Mouse (Mus musculus) frontal cortex, postnatal 10 days (tissue): Measurements from ENCODE around the gene 1700122O11Rik.

ENCODE experiments used
- DNase-seq, 2 experiments: peaks; one replicate each; pipeline ENCODE4 v3.0.0; 2022; ENCODE audit warnings: low spot score in 2 of 2, mixed read lengths in 1 of 2

1700122O11Rik gene

GRCm38 (mm10) chr17:48038193-48038592 lies at the start of gene 1700122O11Rik:
Gene 1700122O11Rik, minus strand, starts transcription at chr17:48038293.
- no peak for DNase-seq

DNA sequence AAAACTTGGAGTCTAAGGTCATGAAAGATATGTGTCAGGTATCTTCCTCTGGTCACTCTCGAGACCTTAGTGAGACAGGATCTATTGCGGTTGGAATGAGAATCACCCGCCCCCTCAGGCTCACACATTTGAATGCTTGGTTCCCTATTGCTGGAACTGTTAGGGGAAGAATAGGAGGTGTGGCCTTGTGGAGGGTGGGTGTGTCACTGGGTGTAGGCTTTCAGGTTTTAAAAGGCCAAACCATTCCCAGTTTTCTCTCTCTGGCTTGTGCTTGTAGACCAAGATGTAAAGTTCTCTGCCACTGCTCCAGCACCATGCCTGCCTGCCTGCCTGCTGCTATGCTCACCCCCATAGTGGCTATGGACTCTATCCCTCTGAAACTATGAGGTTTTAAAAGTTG lies 42.5 kb upstream of the 1700122O11Rik start:
- DNase-seq, result no peak

DNA sequence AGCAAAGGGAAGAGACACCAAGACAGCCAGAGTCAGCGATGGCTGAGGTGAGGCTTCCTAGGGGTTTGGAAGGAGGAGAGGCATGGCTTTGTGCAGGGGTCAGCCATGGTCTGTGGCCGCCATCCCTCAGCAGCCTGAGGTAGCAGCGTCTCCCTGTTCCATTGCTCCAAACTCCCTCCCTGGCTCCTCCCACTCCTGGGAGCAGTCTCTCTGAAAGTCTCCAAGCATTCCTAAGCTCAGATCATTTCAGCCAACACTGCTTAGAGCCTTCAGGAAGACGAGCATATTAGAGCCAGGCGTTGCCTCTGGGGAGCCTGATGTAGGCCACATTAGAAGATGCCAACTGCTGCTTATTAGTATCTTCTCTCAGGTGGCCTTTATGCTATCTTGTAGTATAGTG lies 29.6 kb upstream of the 1700122O11Rik start:
- DNase-seq, result no peak

DNA sequence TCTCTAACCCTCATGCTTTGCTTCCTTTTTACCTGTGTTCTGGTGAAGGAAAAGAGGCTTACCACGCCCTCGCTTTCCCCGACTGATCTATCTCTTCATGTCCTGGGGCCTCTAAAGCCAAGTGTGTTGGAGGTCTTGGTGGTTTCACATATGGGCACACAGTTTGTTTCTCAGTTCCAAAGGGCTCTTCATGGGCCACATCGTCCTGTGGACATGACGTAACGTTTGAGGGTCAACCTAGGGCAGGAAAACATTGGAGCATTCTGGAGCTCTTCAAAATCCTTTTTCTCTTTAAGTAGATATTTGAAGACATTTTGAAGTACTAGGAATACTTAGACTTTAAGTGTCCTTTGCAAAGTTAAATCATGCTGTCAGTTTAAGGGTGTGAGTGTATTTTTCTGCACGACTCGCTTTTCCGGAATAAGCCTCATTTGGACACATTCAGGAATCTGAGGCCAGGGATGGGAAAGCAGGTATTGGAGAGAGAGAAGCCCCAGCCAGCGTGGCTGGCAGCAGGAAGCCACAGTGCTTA lies 29.1 kb upstream of the 1700122O11Rik start:
- no peak for DNase-seq

- no peak for DNase-seq
Observed at GRCm38 (mm10) chr17:48065081-48065501, 27.0 kb upstream of the 1700122O11Rik start.

GRCm38 (mm10) chr17:48064196-48064843 lies 26.2 kb upstream of the 1700122O11Rik start:
- DNase-seq, result no peak

DNA sequence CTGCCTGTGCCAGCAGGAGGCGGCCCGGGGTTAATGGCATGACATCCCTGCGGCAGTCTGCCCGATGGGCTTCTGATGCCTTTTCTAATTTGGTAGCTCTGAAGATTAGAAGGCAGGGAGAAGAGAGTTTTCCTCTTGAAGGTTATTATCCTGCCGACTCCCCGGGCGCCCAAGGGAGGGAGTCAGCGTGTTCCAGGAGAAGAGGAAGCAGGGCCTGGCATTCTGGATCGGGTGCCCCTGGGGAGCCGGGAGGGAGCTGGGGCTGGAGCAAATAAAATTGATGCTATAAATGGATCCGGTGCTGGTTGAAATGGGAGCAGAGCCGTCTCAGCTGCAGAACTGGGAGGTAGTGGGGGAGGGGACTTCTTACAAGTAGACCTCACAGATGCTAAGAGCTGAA lies 19.3 kb upstream of the 1700122O11Rik start:
- DNase-seq, result no peak

DNA sequence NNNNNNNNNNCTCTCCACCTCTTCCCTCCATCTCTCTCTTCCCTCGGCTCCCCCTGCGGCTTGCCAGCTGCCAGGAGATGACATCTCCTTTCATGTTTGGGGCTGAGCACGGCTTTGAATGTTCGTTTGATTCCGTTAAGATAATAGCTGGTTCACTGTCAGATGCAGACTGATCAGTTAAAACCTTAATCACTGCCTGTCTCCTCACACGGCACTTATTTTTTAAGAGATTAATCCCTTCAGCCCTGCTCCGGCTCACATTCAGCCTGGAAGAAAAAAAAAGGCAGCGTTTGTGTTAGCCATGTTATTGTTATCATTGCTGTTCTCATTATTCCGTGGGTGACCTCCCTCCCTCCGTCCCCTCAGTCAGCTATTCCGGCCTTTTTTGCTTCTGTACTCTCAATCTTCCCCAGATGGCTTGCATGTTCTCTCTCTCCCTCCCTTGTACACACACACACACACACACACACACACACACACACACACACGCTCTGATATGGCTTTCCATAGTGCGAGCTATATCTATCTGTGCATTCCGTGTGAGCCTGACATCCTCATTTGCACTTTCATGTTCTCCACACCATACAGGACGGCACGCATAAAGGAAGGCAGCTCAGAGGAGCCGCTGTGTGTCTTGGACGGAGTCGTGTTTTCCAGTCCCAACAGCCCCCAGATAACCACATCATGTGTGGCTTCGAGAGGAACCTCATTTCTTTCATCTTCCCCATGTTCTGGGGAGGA lies 17.2 kb upstream of the 1700122O11Rik start:
- no peak for DNase-seq

DNA sequence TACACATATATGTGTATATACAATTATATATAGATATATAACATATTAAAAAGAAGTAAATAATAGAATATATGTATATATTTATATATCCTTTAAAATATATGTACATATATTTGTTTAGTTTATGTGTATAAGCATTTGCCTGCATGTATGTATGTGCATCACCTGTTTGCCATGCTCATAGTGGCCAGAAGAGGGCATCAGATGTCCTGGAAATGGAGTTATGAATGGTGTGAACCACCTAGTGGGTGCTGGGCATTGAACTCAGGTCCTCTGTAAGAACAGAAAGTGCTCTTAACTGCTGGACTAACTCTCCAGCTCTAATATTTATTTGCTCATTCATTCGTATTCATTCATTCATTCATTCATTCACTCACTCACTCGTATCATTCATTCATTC lies 15.6 kb upstream of the 1700122O11Rik start:
- no peak for DNase-seq

GRCm38 (mm10) chr17:48052338-48053067 lies 14.4 kb upstream of the 1700122O11Rik start:
- no peak for DNase-seq

DNA sequence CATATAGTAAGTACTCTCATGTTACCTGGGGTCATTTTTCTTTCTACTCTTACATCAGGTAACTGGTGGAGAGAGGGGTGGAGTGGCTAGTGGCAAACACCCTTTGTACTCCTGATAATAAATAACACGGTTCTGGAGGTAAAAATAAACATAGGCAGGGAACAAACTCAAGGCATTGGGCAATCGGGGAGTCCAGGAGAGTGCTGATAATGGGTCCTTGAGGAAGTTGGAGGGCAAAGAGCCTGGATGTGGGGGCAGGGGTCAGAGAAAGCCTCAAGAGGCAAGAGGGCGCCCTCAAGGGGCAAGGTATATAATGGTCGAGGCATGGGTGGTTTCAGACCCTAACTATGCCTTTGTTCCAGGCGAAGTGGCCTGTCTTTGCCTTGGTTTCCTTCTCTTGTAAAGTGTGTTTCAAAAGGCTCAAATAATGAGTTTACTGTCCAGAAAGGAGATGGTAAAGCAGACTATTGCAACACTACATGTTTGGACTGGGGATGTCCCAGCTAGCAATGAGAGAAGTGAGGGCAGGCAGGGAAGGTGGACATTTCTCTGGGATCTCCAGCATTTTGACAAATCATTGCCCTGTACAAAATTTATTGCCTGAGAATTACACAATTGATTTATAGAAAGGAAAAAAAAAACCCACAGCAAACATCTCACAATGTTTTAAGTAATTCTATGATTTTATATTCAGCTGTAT lies 13.7 kb upstream of the 1700122O11Rik start:
- no peak for DNase-seq

DNA sequence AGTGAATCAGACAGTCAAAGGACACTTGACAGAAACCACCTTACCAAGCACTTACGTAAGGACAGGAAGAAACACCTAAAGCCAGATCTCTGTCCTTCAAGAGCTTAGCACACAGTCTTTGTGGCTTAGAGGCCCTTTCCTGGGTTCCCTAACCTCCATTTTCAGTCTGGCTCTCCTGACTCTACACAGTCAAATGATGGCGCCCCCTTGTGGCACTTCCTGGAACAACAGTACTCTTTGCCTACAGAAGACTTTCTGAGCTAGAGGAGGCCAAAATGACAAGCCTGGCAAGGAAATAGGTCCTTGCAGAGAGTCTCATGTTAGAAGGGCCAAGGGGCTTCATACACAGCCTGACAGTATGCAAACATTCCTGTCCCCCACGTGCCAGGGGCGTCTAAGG lies 7.5 kb upstream of the 1700122O11Rik start:
- DNase-seq, result peak in 1 of 2 experiments; percentile 33

GRCm38 (mm10) chr17:48043154-48043880 lies 5.2 kb upstream of the 1700122O11Rik start:
- DNase-seq, result no peak

GRCm38 (mm10) chr17:48041351-48042287 lies 3.5 kb upstream of the 1700122O11Rik start:
- DNase-seq, result no peak

- DNase-seq, result no peak
Observed at GRCm38 (mm10) chr17:48039232-48039866, 1.3 kb upstream of the 1700122O11Rik start.

GRCm38 (mm10) chr17:48036921-48037320 lies 1.2 kb downstream of the 1700122O11Rik start:
- DNase-seq, result no peak

GRCm38 (mm10) chr17:48031521-48032430 lies 6.3 kb downstream of the 1700122O11Rik start:
- DNase-seq, result no peak

- DNase-seq, result no peak
Observed at GRCm38 (mm10) chr17:48029241-48029640, 8.9 kb downstream of the 1700122O11Rik start.
